Mouse (Mus musculus) spleen, adult 18-20 months (tissue): Measurements from ENCODE around the gene Zfp874b.
"Not testable (repeated sequence)": the region's sequence is repeated elsewhere in the genome, so short reads cannot be mapped to it uniquely, and the experiment has no call there.

Experiments used
- DNase-seq, 2 experiments: peaks; one replicate each; pipeline ENCODE4 v3.0.0; 2022; ENCODE audit warnings: mixed read lengths in 2 of 2

Zfp874b gene

GRCm38 (mm10) chr13:67483625-67484423, at the start of gene Zfp874b:
Gene Zfp874b (minus strand): TSS chr13:67484258.
- DNase-seq, result peak; percentile 67 to 84

- no peak for DNase-seq
Observed at GRCm38 (mm10) chr13:67527049-67527730, 43.1 kb upstream of the Zfp874b start.

GRCm38 (mm10) chr13:67525753-67526410, 41.8 kb upstream of the Zfp874b start, which contains the start of the genes Gm26965 and Zfp87:
Gene Gm26965 (minus strand): TSS chr13:67526151.
Gene Zfp87 (minus strand): TSS chr13:67526177.
- peak; percentile 85 for DNase-seq

- DNase-seq, result no peak
Observed at GRCm38 (mm10) chr13:67500908-67501307, 16.9 kb upstream of the Zfp874b start.

GRCm38 (mm10) chr13:67500084-67500719, 16.1 kb upstream of the Zfp874b start, which contains the start of gene Zfp58:
Gene Zfp58 (minus strand): TSS chr13:67500555.
- peak; percentile 65 to 76 for DNase-seq

- no peak for DNase-seq
Observed at GRCm38 (mm10) chr13:67495631-67496030, 11.6 kb upstream of the Zfp874b start.

GRCm38 (mm10) chr13:67484424-67484811, 360 bp upstream of the Zfp874b start:
- no peak for DNase-seq

GRCm38 (mm10) chr13:67481528-67481927, 2.5 kb downstream of the Zfp874b start:
- DNase-seq, result no peak

GRCm38 (mm10) chr13:67469274-67469673, 14.8 kb downstream of the Zfp874b start:
- no peak for DNase-seq

- peak in 1 of 2 experiments; percentile 17 for DNase-seq
Observed at GRCm38 (mm10) chr13:67463506-67464185, 20.4 kb downstream of the Zfp874b start.

GRCm38 (mm10) chr13:67452021-67452309, 32.1 kb downstream of the Zfp874b start:
- peak in 1 of 2 experiments; percentile 19 for DNase-seq

GRCm38 (mm10) chr13:67451172-67452020, 32.7 kb downstream of the Zfp874b start, which contains the start of gene Zfp874a:
Gene Zfp874a (minus strand): TSS chr13:67451624.
- DNase-seq, result peak; percentile 77 to 84

GRCm38 (mm10) chr13:67437095-67437494, 47.0 kb downstream of the Zfp874b start:
- DNase-seq, result not testable (repeated sequence)

GRCm38 (mm10) chr13:67428116-67428515, 55.9 kb downstream of the Zfp874b start:
- no peak for DNase-seq

GRCm38 (mm10) chr13:67425699-67426098, 58.4 kb downstream of the Zfp874b start:
- DNase-seq, result not testable (repeated sequence)

GRCm38 (mm10) chr13:67422532-67422931, 61.5 kb downstream of the Zfp874b start:
- DNase-seq, result not testable (repeated sequence)
